Mouse (Mus musculus): ENCODE data around the gene Ccdc28a. TPM values are rescaled to one million over a fixed set of nuclear protein-coding genes. Genes with fewer than 3 reads are reported as not detected.

Gene Ccdc28a
- total RNA-seq (2021): 10 to 100 TPM; 29.2 to 33.5 TPM

DNA sequence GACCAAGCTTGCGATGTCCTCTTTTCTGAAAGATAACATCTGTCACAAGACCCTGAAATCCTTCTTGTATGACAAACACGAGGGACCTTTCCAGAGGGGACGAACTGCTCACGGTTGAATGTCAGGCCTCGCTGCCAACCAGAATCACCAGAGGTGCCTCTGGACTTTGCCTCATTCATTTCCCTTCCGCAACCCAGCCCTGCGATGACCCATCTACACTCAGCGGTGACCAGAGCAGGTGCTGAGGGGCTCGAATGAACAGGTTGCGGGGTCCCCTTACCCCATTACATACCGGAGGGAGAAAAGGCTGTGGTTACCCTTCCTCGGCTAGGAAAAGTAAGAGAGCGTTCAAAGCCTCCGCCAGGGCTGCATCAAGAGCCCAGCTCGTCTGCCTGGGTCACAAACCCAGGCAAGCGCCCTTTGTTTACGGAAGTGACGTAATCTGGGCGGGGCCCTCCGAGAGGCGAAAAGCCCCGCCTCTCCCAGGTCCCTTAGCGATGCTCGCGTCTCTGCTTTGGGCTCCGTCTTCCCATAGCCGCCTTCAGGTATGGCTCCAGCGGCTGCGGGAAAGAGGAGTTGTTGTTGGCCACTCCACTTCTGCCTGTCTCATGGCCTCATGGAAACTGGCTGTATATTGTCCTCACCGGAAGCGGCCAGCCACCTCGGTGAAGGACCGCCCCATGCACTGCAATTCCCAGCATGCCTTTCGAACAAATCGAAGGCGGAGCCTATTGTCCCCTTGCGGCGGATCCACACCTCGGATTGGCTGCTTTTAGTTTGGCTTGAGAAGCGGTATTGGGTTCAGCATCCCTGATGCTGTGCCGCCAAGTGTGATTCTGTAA, at the start of gene Ccdc28a:
Ccdc28a (minus strand) TSS at position 439 of the 842 bp plus-strand sequence.
- intact Hi-C loops (cut with DNase I): loop anchor here (5.0 kb wide), 1 partner anchor 293 kb away; no protein-coding TSS in a partner anchor
- DNase-seq (ENCODE audit: low spot score in 2 of 2): peak; percentile 95 to 96

DNA sequence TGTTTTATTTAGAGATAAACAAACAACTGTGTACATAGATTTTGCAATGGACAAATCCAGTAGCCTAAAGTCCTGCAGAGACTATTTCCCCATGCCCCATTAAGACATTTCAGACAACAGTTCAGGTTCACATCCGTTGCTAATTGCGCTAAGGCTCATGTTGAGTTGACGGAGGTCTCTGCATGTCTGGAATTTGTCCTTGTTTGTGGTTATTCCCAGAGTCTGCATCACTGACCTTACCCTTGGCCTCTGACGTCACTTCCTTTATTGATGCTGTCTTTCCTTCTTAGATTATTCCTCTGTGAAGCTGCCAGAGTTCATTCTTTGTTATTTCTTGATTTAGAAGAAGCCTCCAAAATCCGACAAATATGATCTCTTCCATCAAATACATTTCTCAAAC, 49.2 kb upstream of the Ccdc28a start:
- intact Hi-C loops (cut with DNase I): no loop called here
- DNase-seq (ENCODE audit: low spot score in 2 of 2): no peak

DNA sequence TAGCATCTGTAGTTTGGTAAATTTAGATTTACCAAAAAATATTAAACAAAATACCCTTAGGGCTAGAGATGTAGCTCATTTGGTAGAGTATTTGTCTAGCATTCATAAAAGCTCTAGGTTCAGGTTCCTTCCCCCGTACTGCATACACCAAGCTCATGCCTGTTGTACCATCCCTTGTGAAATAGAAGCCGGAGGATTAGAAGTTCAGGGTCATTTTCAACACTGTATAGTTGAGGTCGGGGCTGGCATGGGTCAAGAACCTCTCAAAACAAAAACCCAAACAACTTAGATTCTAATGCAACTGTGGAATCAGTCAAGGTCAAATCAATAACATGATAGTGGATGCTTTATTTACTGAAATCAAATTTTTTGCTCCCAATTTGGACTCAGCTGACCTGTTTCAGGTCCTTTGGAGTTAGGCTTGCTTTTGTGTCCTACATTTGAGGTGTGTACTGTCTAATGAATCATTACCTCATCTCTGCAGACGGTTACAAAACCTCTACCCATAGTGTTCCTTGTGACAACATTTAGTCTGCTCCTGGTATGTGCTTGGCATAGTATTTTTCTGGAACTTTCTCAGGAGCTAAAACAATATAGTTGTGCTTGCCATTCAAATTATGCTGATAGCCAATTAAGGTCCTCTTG, 41.4 kb upstream of the Ccdc28a start:
- intact Hi-C loops (cut with DNase I): no loop called here
- DNase-seq (ENCODE audit: low spot score in 2 of 2): no peak

DNA sequence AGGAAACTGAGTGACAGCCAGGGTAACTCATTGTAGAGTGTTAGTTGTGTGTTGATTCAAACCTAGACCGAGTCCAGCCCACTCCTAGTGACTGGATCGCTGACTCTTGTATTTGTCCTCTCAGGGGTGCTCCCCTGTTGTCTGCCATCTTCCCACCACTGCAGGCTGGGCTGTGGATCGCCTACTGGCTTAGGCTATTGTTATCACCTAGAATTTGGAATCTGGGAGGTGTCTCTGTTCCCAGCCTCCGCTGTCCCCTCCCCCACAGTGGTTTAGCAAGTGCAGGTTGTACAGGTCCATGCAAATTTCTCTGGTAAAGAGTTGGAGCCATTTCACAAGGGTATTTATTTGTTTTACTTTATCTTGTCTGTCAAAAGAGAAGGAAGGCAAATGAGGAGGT, 16.5 kb upstream of the Ccdc28a start:
- no peak for DNase-seq (ENCODE audit: low spot score in 2 of 2)
- intact Hi-C loops (cut with DNase I): no loop called here

DNA sequence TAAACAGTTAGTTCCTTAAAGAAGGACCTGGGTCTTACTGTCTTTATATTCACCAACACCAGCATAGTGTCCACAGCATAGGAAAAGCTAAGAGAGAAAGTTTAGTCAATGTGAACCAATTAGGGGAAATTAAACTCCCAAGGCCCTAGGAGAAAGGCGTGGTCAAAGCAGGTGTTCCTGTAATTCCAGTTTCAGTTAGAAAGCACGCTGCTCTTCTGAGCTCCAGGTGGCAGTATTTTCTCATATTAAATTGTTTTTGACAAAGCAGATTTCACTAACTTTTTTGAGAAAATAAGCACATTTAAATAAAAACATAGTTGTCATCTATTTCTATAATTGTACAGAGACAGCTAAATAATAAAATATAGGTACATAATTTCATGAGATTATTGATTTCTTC, 8.8 kb upstream of the Ccdc28a start:
- intact Hi-C loops (cut with DNase I): loop anchor here (2.0 to 5.0 kb wide), 2 partner anchors 74 to 145 kb away; partner anchors contain the start of gene Nhsl1
- DNase-seq (ENCODE audit: low spot score in 2 of 2): no peak

DNA sequence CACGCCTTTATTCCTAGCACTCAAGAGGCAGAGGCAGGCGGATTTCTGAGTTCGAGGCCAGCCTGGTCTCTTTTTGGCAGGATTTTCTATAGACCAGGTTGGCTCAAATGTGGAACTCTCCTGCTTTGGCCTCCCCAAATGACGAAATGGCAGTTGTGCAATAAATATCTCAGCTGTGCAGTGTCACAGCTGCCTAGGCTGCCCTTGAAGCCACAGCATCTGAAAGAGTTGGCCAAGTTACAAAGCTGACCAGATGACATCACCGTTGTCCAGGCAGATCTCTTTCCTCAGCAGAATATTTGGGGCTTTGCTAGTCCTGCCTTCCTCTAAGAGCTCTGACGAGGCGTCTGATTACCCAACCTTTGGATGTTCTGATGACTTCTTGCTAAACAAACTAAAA, 2.4 kb upstream of the Ccdc28a start:
- intact Hi-C loops (cut with DNase I): loop anchor here (5.0 kb wide), 1 partner anchor 290 kb away; no protein-coding TSS in a partner anchor
- DNase-seq (ENCODE audit: low spot score in 2 of 2): no peak

DNA sequence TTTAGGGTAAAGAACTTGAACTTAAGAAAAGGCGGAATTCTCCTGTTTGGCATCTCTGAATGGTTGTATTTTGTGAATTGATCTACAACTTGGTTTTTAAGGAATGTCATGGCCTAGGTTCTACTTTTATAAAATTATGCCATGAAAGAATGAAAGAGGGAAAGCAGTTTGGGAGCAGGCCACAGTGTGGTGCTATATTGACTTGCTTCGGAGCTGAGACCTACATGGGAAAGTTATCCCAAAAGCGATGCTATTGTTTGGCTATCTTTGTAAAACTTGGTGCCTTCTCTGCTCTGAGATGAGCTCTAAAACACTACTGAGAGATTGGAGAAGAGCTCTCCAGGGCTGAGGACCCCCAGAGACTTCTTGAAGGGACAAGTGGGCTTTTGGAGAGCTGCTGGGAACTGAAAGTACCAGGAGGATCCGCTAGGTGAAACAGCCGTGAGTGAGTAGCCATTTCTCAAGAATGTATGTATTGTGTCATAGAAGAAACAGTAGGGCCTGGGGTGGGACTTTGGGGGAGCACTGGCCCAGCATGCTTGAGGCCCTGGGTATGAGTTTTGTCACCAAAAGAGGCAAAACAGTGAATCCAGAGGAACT, 1.6 kb upstream of the Ccdc28a start:
- no peak for DNase-seq (ENCODE audit: low spot score in 2 of 2)
- intact Hi-C loops (cut with DNase I): loop anchor here (5.0 kb wide), 1 partner anchor 291 kb away; no protein-coding TSS in a partner anchor

DNA sequence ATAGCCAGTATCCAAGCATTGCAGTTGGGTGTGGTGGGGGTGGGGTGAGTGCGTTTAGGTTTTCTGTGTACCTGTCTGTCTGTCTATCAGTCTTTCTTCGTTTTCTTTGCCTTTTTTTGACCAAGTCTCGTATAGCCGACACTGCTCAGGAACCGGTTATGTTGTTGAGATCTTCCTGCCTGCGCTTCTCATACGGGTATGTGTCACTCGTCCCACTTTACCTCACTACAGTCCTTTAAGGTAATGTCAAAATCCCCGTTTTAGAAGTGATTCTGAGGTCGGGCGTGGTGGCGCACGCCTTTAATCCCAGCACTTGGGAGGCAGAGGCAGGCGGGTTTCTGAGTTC, 577 bp upstream of the Ccdc28a start:
- no peak for DNase-seq (ENCODE audit: low spot score in 2 of 2)
- intact Hi-C loops (cut with DNase I): loop anchor here (5.0 kb wide), 1 partner anchor 292 kb away; no protein-coding TSS in a partner anchor

DNA sequence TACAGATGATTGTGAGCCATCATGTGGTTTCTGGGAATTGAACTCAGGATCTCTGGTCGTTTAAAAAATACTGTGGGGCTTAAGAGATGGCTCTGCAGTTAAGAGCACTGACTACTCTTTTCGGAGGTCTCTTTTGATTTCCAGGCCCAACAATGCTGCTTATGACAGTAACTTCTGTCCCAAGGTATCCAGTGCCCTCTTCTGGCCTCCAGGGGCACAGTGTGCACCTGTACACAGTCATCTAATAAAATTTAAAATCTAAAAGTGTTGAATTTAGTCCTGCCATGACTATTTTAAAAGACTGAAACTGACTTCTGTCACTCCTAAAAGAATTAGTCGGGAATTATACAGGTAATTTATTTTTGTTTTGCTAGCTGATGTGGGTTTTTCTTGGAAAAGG, 907 bp downstream of the Ccdc28a start:
- no peak for DNase-seq (ENCODE audit: low spot score in 2 of 2)
- intact Hi-C loops (cut with DNase I): no loop called here

DNA sequence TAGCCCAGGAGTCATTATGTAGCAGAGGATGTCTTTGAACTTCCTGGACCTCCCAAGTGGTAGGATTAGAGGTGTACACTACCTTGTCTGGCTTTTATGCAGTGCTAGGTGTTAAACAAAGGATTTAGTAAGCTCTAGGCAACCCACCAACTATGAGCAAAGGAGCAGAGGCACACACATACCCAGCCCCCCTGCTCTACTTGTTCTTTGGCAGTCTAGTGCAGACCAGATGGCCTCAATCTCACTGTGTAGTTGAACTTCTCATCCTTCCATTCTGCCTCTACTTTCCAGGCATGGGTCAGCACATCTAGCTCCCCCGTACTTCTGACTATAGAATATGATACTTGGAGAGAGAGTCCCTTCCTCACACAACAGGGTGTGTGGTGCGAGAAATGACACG, 10.4 kb downstream of the Ccdc28a start:
- intact Hi-C loops (cut with DNase I): no loop called here
- no peak for DNase-seq (ENCODE audit: low spot score in 2 of 2)

DNA sequence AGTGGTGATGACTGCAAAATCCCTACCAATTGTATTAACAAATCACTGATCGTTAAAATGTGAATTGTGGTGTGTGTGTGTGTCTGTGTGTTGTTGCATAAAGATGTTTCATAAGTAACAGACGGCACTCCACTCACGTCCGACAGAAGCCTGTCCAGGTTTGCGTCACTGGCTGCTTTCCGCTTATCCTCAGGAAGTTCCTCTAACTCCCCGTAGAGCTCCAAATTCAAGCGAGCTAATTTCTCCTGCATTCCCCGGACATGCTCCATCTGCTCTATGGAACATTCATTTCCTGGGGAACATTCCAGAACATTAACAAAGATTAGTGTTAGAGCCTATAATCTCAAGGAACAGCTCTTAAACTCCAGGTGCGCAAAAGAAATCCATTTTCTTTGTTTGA, 15.4 kb downstream of the Ccdc28a start:
- intact Hi-C loops (cut with DNase I): no loop called here
- DNase-seq (ENCODE audit: low spot score in 2 of 2): no peak

DNA sequence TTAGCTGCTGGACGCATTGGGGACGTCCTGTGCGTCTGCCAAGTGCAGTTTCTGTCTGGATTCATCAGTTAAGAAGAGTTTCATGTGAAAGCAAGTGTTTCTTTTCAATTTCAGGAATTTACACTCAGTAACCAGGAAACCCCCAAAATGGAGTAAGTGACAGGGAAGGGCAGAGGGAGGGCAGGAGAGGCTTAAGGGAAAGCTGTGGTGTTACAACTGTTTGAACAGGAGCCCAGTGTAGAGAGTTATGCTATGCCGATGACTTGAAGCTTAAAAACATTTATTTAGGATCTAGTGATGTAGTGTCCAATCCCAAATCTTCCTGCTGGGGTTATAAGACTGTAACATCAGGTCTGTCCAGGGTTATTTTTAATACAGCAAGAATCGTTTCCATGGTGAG, 20.7 kb downstream of the Ccdc28a start:
- intact Hi-C loops (cut with DNase I): no loop called here
- DNase-seq (ENCODE audit: low spot score in 2 of 2): no peak

DNA sequence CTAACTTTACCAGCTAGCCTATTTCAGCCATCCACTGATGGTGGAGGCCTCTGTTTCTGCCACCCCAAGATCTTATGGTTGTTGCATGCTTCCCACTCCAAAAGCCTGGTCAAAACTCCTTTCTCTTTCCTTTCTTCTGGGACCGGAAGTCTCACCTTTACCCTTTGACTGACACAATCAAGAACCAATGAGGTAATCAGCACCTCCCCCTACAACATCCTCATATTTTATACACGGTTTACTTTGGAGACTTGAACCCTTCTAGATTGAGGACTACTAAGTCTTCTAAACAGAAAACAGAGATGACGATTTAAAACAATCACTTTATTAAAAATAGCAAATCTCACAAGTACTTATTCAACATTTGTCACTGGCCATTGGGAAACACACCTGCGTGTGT, 21.4 kb downstream of the Ccdc28a start:
- intact Hi-C loops (cut with DNase I): no loop called here
- DNase-seq (ENCODE audit: low spot score in 2 of 2): no peak

DNA sequence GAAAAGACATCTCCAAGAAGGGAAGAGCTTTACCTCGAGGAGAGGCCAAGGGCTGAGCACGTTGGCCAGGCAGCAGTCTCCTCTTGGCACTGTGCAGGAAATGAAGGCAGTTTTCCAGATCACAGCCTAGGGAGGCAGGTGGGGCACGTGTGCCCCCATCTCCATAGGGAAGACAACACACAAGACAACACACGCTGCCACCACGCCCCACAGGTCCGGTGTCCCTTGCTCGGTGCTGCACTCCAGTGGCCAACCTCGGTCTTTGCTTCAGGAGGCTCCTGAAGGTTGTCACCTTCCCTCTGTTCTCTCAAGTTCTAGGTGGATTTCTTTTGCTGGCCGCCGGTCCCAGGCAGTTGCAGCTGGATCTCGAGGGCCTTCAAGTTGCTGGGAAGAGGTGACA, 24.1 kb downstream of the Ccdc28a start, which contains the start of gene Ect2l:
Ect2l (minus strand) TSS at position 165 of the 400 bp plus-strand sequence.
- no peak for DNase-seq (ENCODE audit: low spot score in 2 of 2)
- intact Hi-C loops (cut with DNase I): no loop called here

DNA sequence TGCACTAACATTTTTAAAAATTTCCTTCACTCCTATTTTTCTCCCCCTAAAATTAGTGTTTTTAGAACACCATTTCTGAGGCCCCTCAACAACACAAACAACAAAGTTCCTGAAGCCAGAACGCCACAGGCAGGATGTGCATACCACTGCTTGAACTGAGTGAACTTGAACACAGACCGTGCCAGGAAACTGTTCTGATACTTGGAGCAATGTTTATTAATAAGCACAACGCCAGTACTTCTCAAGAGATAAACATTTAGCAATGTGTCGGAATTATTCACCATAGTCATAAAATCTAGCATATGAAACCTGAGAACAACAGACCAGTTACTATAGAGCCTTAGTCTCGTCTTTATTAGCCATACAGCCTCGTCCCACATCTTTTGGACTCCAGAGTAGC, 24.7 kb downstream of the Ccdc28a start:
- no peak for DNase-seq (ENCODE audit: low spot score in 2 of 2)

DNA sequence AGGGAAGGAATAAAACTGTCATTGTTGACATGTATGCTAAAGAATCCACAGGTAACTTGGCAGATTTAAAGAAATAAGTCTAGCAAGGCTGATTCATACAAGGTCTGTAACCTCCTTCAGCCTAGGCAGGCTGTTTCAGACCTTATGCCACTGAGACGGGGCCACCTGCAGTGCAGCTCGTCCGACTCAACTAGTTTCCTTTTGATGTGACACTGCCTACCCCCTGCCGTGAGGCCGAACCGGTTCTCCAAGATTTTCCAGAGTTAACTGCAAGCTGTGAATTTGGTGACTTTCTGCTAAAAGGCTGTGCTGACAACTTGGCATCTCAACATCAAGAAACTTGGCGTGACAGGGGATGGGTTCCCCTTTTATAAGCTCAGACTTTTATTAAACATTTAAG, 30.7 kb downstream of the Ccdc28a start:
- intact Hi-C loops (cut with DNase I): no loop called here
- DNase-seq (ENCODE audit: low spot score in 2 of 2): no peak

More for the DNA sequence above, 24.7 kb downstream of the Ccdc28a start:
- intact Hi-C loops (cut with DNase I): no loop called here

DNA sequence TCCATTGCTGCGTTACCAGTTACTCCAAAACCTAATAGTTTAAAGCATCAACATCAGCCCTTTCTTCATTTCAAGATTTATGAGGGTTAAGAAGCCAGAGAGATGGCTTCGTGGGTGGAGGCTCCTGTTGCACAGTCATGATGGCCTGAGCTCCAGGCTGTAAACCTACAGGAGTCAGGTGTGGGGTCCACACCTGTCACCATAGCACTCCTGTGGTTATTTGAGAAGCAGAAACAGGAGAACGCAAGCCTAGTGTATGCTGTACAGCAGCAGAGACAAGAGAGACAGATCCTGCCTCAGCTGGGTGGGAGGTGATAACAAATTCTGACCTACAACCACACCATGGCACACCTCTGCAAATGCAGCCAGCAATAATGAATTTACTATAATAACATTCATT, 32.4 kb downstream of the Ccdc28a start:
- intact Hi-C loops (cut with DNase I): no loop called here
- DNase-seq (ENCODE audit: low spot score in 2 of 2): no peak

DNA sequence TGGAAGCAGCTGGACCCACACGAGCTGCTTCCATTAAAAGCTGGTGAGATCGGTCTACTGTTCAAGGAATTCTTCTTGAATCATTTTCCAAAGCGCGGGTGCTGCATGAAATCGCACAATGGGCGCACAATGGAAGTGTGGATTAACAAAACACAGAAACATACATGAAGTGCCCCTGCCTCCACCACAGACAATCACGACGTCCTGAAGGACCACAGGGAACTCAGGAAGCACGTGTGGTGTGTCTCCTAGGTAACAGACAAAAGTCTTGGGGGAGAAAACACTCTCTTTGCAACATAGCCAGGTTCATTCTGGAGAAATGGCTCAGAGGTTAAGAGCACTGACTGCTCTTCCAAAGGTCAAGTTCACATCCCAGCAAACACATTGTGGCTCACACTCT, 34.1 kb downstream of the Ccdc28a start:
- intact Hi-C loops (cut with DNase I): no loop called here
- no peak for DNase-seq (ENCODE audit: low spot score in 2 of 2)

DNA sequence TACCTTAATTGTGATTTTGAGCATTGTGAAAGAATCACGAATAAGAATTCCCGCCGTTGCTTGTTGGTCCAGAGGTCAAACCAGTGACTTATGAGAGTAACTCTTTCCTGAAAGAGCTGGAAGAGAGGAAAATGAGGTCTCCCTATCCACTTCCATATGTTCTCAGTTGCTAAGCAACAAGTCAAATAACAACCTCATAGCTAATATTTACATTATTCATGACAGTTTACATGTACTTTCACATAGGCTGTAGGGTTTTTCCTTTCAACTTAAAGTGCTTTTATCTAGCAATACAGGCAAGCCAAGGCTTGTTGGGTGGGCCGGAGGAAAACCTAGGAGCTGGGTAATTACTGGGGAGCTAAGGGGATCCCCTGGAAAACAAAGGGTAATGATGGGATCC, 34.9 kb downstream of the Ccdc28a start:
- no peak for DNase-seq (ENCODE audit: low spot score in 2 of 2)

DNA sequence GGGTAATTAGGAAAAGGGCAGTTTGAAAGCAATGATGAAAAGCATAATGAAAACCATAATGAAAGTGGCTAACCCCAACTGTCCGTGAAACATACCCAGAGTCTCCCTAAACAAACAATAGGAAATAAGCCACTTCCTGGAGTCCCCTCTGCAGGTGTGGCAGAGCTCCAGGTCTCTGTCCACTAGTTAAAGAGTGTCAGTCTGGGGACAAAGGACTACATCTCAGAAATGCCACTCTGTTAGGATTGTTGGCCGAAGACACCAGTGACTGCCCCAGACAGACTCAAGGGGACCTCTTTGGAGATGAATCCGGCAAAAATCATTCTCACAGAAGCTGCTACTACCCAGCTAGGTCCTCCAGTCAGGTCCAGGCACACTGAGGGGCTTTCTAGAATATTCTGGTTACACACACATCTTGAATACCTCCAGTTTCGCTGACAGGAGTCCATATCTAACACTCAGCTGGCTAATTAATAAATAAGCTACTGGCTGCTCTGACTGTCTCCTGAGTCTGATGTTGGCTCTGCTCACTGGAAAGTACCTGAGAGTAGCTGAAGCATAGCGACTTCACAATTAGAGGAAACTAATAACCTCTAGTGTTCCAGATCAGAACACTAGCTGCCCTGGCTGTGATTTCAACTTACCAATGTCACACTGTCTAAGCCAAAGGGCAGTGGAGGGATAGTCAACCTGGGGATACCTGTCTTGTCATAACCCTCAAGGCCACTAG, 36.3 kb downstream of the Ccdc28a start:
- intact Hi-C loops (cut with DNase I): loop anchor here (5.0 kb wide), 1 partner anchor 316 kb away; no protein-coding TSS in a partner anchor
- DNase-seq (ENCODE audit: low spot score in 2 of 2): no peak

More for the DNA sequence above, 34.9 kb downstream of the Ccdc28a start:
- intact Hi-C loops (cut with DNase I): loop anchor here (5.0 kb wide), 1 partner anchor 318 kb away; no protein-coding TSS in a partner anchor

Data from left cerebral cortex, postnatal 36 days (tissue).